Mouse (Mus musculus) myocyte (in vitro differentiated cells): Measurements from ENCODE around the gene Draxin.

ENCODE experiments used
- MYOG ChIP-seq, 3 experiments: IDR thresholded peaks; one replicate each; pipeline ENCODE4 v1.6.1; 2011; ENCODE audit warnings: control low read depth in 2 of 3, low read depth in 2 of 3, mild to moderate bottlenecking in 2 of 3; ENCODE audit not compliant: insufficient read length in 2 of 3, control insufficient read depth in 1 of 3, insufficient read depth in 1 of 3
- POLR2A ChIP-seq: IDR thresholded peaks from one replicate; pipeline ENCODE4 v1.6.1; 2011; ENCODE audit warnings: low read depth, mild to moderate bottlenecking, control low read depth, moderate library complexity; ENCODE audit not compliant: insufficient read length
- SRF ChIP-seq: IDR thresholded peaks from one replicate; pipeline ENCODE4 v1.6.1; 2011; ENCODE audit warnings: low read depth; ENCODE audit not compliant: control insufficient read depth, insufficient read length

GRCm38 (mm10) chr4:148075881-148076280 lies 54.6 kb downstream of the Draxin start:
- TF ChIP-seq MYOG (IDR thresholded peaks at IDR 0.05; ENCODE audit: control insufficient read depth in 1 of 3, insufficient read depth in 1 of 3, insufficient read length in 2 of 3, low read depth in 2 of 3) (no peak), POLR2A (no peak), SRF (no peak)
